Comparison of ENCODE assay signal across 21 mouse cellular contexts in the genomic region with DNA sequence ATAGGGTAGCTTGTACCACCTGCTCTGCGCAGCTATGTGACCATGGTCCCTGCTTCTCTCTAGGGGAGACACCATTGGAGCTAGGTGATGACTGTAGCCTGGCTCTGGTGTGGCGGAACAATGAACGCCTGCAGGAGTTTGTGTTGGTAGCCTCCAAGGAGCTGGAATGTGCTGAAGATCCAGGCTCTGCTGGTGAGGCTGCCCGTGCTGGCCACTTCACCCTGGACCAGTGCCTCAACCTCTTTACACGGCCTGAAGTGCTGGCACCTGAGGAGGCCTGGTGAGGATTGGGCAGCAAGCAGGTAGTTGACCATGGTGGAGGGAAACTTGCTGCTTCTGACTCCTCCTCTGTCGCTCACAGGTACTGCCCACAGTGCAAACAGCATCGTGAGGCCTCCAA. TPM values are rescaled to one million over a fixed set of nuclear protein-coding genes. Genes with fewer than 3 reads are reported as not detected.
A peak's percentile ranks its signal among the peaks of the same experiment; 100 is the strongest.
DNase-seq lines count a peak whose midpoint lies in the region; ATAC-seq and TF ChIP-seq lines count a peak whose summit lies in the region.
"Had no signal": no experiment of that assay in that cellular context is flagged by ENCODE, and none has a peak within 500 bp of the region (broad histone marks: within the 10 kb centered on the region; RNA-seq: fewer than 3 reads in every experiment).

No protein-coding gene starts in this region.

- no peak overlapping the region for H3K4me2 ChIP-seq in forebrain, embryonic 11.5 days (ENCODE audit: low read depth, low read length, severe bottlenecking)
- H3K4me2 ChIP-seq in forebrain, postnatal 0 days (ENCODE audit: low read depth): no peak overlapping the region

- TF ChIP-seq CTCF in forebrain, postnatal 0 days (IDR thresholded peaks at IDR 0.05; ENCODE audit: low read depth): no peak

- no peak for ATAC-seq in forebrain, embryonic 11.5 days (replicated peaks; ENCODE audit: low FRiP score)
- no peak for ATAC-seq in forebrain, postnatal 0 days
- ATAC-seq in megakaryocyte, adult 5-6 weeks (ENCODE audit: poor library complexity, severe bottlenecking): no peak
- ATAC-seq: activated CD4-positive, CD25-positive, alpha-beta regulatory T cell, adult 4 months; CD4-positive, CD25-positive, alpha-beta regulatory T cell, adult 4 months; Patski had no signal

- DNase-seq in forebrain, embryonic 11.5 days (ENCODE audit: low spot score): peak; percentile 48
- DNase-seq in forebrain, postnatal 0 days: no peak
- DNase-seq in heart, adult 11 months: peak; percentile 92
- DNase-seq in heart, postnatal 4 days: no peak
- DNase-seq: adrenal gland, adult 2 months; adrenal gland, adult 8-10 months; adrenal gland, postnatal 10 days; adrenal gland, postnatal 14 days; adrenal gland, postnatal 25 days; adrenal gland, postnatal 36 days; B cell, adult 2 months; cerebellum, adult 11 months; cerebellum, adult 11-12 months; cerebellum, adult 18-20 months had no signal

- no peaks in the 10 kb centered on the region for H3K4me1 ChIP-seq in forebrain, embryonic 11.5 days (replicated peaks; ENCODE audit: control insufficient read depth, insufficient read depth, low read length)
- H3K4me1 ChIP-seq in forebrain, postnatal 0 days (ENCODE audit: insufficient read depth): no peaks in the 10 kb centered on the region
- H3K4me1 ChIP-seq in megakaryocyte, embryonic 14.5 days: peaks cover 6% of the 10 kb centered on the region; the same call in 1 of the 2 replicates

- peaks cover 42% of the 10 kb centered on the region for H3K36me3 ChIP-seq in forebrain, embryonic 11.5 days (ENCODE audit: control insufficient read depth, insufficient read depth, low read length)
- H3K36me3 ChIP-seq in forebrain, postnatal 0 days (ENCODE audit: insufficient read depth): peaks cover 84% of the 10 kb centered on the region
- H3K36me3 ChIP-seq in megakaryocyte, embryonic 14.5 days (replicated peaks; ENCODE audit: low read length): peaks cover 95% of the 10 kb centered on the region

- 97% methylated on average over 7 of the region's 7 CpGs for WGBS in forebrain, embryonic 11.5 days
- 93% methylated on average over 7 of the region's 7 CpGs for WGBS in forebrain, postnatal 0 days

- no peak overlapping the region for H3K27ac ChIP-seq in forebrain, embryonic 11.5 days (ENCODE audit: low read depth, low read length)
- H3K27ac ChIP-seq in forebrain, postnatal 0 days (ENCODE audit: low read depth, low read length): no peak overlapping the region

- no peaks in the 10 kb centered on the region for H3K9me3 ChIP-seq in forebrain, embryonic 11.5 days (ENCODE audit: control insufficient read depth, low read length)
- no peaks in the 10 kb centered on the region for H3K9me3 ChIP-seq in forebrain, postnatal 0 days (ENCODE audit: low read length)
- no peaks in the 10 kb centered on the region for H3K9me3 ChIP-seq in megakaryocyte, embryonic 14.5 days
- H3K9me3 ChIP-seq: G1E had no signal

- H3K27me3 ChIP-seq in forebrain, embryonic 11.5 days (ENCODE audit: control insufficient read depth, insufficient read depth, low read length): no peaks in the 10 kb centered on the region
- no peaks in the 10 kb centered on the region for H3K27me3 ChIP-seq in forebrain, postnatal 0 days (ENCODE audit: insufficient read depth, low read length)
- no peaks in the 10 kb centered on the region for H3K27me3 ChIP-seq in megakaryocyte, embryonic 14.5 days (replicated peaks)
- H3K27me3 ChIP-seq: CH12.LX, Patski had no signal

- H3K9ac ChIP-seq in forebrain, embryonic 11.5 days (ENCODE audit: low read length): no peak overlapping the region
- no peak overlapping the region for H3K9ac ChIP-seq in forebrain, postnatal 0 days

- no peak overlapping the region for H3K4me3 ChIP-seq in forebrain, embryonic 11.5 days (ENCODE audit: low read depth, low read length)
- no peak overlapping the region for H3K4me3 ChIP-seq in forebrain, postnatal 0 days (ENCODE audit: low read depth, low read length)
- peak overlapping the region; percentile 2 for H3K4me3 ChIP-seq in megakaryocyte, embryonic 14.5 days (replicated peaks)

RNA-seq across cellular contexts. Expression of a gene that starts 8.3 kb away (rescaled TPM):
- 107 and 116 TPM in 2 replicates for polyA plus RNA-seq in forebrain, embryonic 11.5 days (2014; fragmentation: Nextera tagmentation; extraction: Ambion mirVana)
- total RNA-seq in forebrain, postnatal 0 days (2014; rRNA removed): 121 and 155 TPM in 2 replicates
- 55.1 and 59.5 TPM in 2 replicates for polyA plus RNA-seq in forebrain, postnatal 0 days (2015; fragmentation: Nextera tagmentation; extraction: Ambion mirVana)
- total RNA-seq in heart, postnatal 4 days (2021): 10 to 100 TPM; 75.7 to 83.6 TPM
- polyA plus RNA-seq in megakaryocyte, embryonic 14.5 days (2012; ENCODE audit: insufficient read depth, low replicate concordance): 6.5 and 33.3 TPM in 2 replicates
- 120 and 137 TPM in 2 replicates for total RNA-seq in megakaryocyte, adult 5-6 weeks (2015)
- total RNA-seq in megakaryocyte, adult 5-6 weeks (2017): 130 and 144 TPM in 2 replicates

RNA-seq across cellular contexts. Expression of a gene that starts 8.8 kb away (rescaled TPM):
- polyA plus RNA-seq in forebrain, embryonic 11.5 days (2014; fragmentation: Nextera tagmentation; extraction: Ambion mirVana): 84.0 and 90.0 TPM in 2 replicates
- total RNA-seq in forebrain, postnatal 0 days (2014; rRNA removed): 90.3 and 97.0 TPM in 2 replicates
- polyA plus RNA-seq in forebrain, postnatal 0 days (2015; fragmentation: Nextera tagmentation; extraction: Ambion mirVana): 32.2 and 41.5 TPM in 2 replicates
- 100 to 1,000 TPM; 108 to 109 TPM for total RNA-seq in heart, postnatal 4 days (2021)
- polyA plus RNA-seq in megakaryocyte, embryonic 14.5 days (2012; ENCODE audit: insufficient read depth, low replicate concordance): 61.5 and 104 TPM in 2 replicates
- 29.3 and 33.2 TPM in 2 replicates for total RNA-seq in megakaryocyte, adult 5-6 weeks (2015)
- total RNA-seq in megakaryocyte, adult 5-6 weeks (2017): 34.8 and 36.3 TPM in 2 replicates

RNA-seq across cellular contexts. Expression of a gene that starts 17.4 kb away (rescaled TPM):
- 174 and 183 TPM in 2 replicates for polyA plus RNA-seq in forebrain, embryonic 11.5 days (2014; fragmentation: Nextera tagmentation; extraction: Ambion mirVana)
- 206 and 265 TPM in 2 replicates for total RNA-seq in forebrain, postnatal 0 days (2014; rRNA removed)
- polyA plus RNA-seq in forebrain, postnatal 0 days (2015; fragmentation: Nextera tagmentation; extraction: Ambion mirVana): 109 and 123 TPM in 2 replicates
- 10 to 100 TPM; 93.5 to 94.0 TPM for total RNA-seq in heart, postnatal 4 days (2021)
- 22.0 and 38.5 TPM in 2 replicates for polyA plus RNA-seq in megakaryocyte, embryonic 14.5 days (2012; ENCODE audit: insufficient read depth, low replicate concordance)
- 68.1 and 74.0 TPM in 2 replicates for total RNA-seq in megakaryocyte, adult 5-6 weeks (2015)
- total RNA-seq in megakaryocyte, adult 5-6 weeks (2017): 97.9 and 109 TPM in 2 replicates

RNA-seq across cellular contexts. Expression of a gene that starts 19.7 kb away (rescaled TPM):
- polyA plus RNA-seq in forebrain, embryonic 11.5 days (2014; fragmentation: Nextera tagmentation; extraction: Ambion mirVana): 31.8 and 40.9 TPM in 2 replicates
- total RNA-seq in forebrain, postnatal 0 days (2014; rRNA removed): 22.5 and 36.3 TPM in 2 replicates
- polyA plus RNA-seq in forebrain, postnatal 0 days (2015; fragmentation: Nextera tagmentation; extraction: Ambion mirVana): 9.1 and 12.5 TPM in 2 replicates
- total RNA-seq in heart, postnatal 4 days (2021): 100 to 1,000 TPM; 217 to 229 TPM
- 0.04 TPM in 1 of 2 replicates, not detected in the other for polyA plus RNA-seq in megakaryocyte, embryonic 14.5 days (2012; ENCODE audit: insufficient read depth, low replicate concordance)
- 0.13 and 0.73 TPM in 2 replicates for total RNA-seq in megakaryocyte, adult 5-6 weeks (2015)
- total RNA-seq in megakaryocyte, adult 5-6 weeks (2017): 0.33 and 0.37 TPM in 2 replicates

RNA-seq across cellular contexts. Expression of a gene that starts 37.9 kb away (rescaled TPM):
- 49.5 and 53.9 TPM in 2 replicates for polyA plus RNA-seq in forebrain, embryonic 11.5 days (2014; fragmentation: Nextera tagmentation; extraction: Ambion mirVana)
- total RNA-seq in forebrain, postnatal 0 days (2014; rRNA removed): 68.7 and 95.6 TPM in 2 replicates
- polyA plus RNA-seq in forebrain, postnatal 0 days (2015; fragmentation: Nextera tagmentation; extraction: Ambion mirVana): 45.5 and 56.5 TPM in 2 replicates
- total RNA-seq in heart, postnatal 4 days (2021): 10 to 100 TPM; 43.9 to 45.6 TPM
- polyA plus RNA-seq in megakaryocyte, embryonic 14.5 days (2012; ENCODE audit: insufficient read depth, low replicate concordance): 3.8 and 6.5 TPM in 2 replicates
- 0.16 and 0.33 TPM in 2 replicates for total RNA-seq in megakaryocyte, adult 5-6 weeks (2015)
- 1.0 and 1.3 TPM in 2 replicates for total RNA-seq in megakaryocyte, adult 5-6 weeks (2017)

Comparison
In these comparisons a context has a peak if more than half of its experiments do, and no peak if none do; other contexts are left out.
1. DNase-seq: peak in forebrain, embryonic 11.5 days (single experiment) and heart, adult 11 months (single experiment); none in forebrain, postnatal 0 days (single experiment) and heart, postnatal 4 days (single experiment).